Mouse (Mus musculus): ENCODE data around the gene Mroh8. TPM values are rescaled to one million over a fixed set of nuclear protein-coding genes. Genes with fewer than 3 reads are reported as not detected.

Gene Mroh8
- total RNA-seq, 1 experiment: 0.58 TPM

- H3K4me1 ChIP-seq (ENCODE audit: control insufficient read depth in 2 of 2, insufficient read depth in 2 of 2, low read length in 2 of 2, poor library complexity in 1 of 2): 0 out of 4 replicates have a peak, but pooled peaks cover 0 to under 1% of the 10 kb centered on the region in 2 experiments
- in situ Hi-C loops (cut with MboI; ENCODE audit: low sequenced_read_pairs in 2 of 2, unreplicated experiment in 2 of 2): no loop called here
- no peaks in the 10 kb centered on the region for H3K9me3 ChIP-seq (ENCODE audit: control insufficient read depth, insufficient read depth, low read depth, low read length)
- no peak overlapping the region for H3K27ac ChIP-seq (ENCODE audit: insufficient read depth, low read depth, low read length, poor library complexity, severe bottlenecking)
- no peak for DNase-seq (ENCODE audit: low read depth, low spot score)
- TF ChIP-seq CHD2 (IDR thresholded peaks at IDR 0.05; ENCODE audit: low read depth, low read length) (no peak), MAFK (IDR thresholded peaks at IDR 0.05; ENCODE audit: insufficient read depth, low read depth, low read length) (no peak), HCFC1 (IDR thresholded peaks at IDR 0.05; ENCODE audit: borderline replicate concordance, insufficient read depth, low read length) (no peak), ZC3H11A (IDR thresholded peaks at IDR 0.05; ENCODE audit: borderline replicate concordance, low read depth, low read length) (no peak), ZNF384 (IDR thresholded peaks at IDR 0.05; ENCODE audit: low read depth, low read length) (no peak)
- no peak overlapping the region for H3K4me3 ChIP-seq (ENCODE audit: insufficient read depth in 1 of 2, low read depth in 1 of 2, low read length in 2 of 2, poor library complexity in 1 of 2, severe bottlenecking in 1 of 2)
- H3K9ac ChIP-seq (ENCODE audit: insufficient read depth, low read depth, low read length, poor library complexity, severe bottlenecking): no peak overlapping the region
- peaks cover 50% of the 10 kb centered on the region for H3K36me3 ChIP-seq (ENCODE audit: control insufficient read depth, insufficient read depth, low read length, poor library complexity, severe bottlenecking)
These were observed 31.8 kb upstream of the Mroh8 start for GRCm38 (mm10) chr2:157310963-157311637.

GRCm38 (mm10) chr2:157309611-157310010 lies 30.3 kb upstream of the Mroh8 start:
- in situ Hi-C loops (cut with MboI; ENCODE audit: low sequenced_read_pairs in 2 of 2, unreplicated experiment in 2 of 2): no loop called here
- no peak for TF ChIP-seq ZNF384 (IDR thresholded peaks at IDR 0.05; ENCODE audit: low read depth, low read length)
- TF ChIP-seq HCFC1 (IDR thresholded peaks at IDR 0.05; ENCODE audit: borderline replicate concordance, insufficient read depth, low read length): no peak
- no peak for TF ChIP-seq CHD2 (IDR thresholded peaks at IDR 0.05; ENCODE audit: low read depth, low read length)
- no peak for TF ChIP-seq ZC3H11A (IDR thresholded peaks at IDR 0.05; ENCODE audit: borderline replicate concordance, low read depth, low read length)
- TF ChIP-seq MAFK (IDR thresholded peaks at IDR 0.05; ENCODE audit: insufficient read depth, low read depth, low read length): no peak
- H3K9ac ChIP-seq (ENCODE audit: insufficient read depth, low read depth, low read length, poor library complexity, severe bottlenecking): no peak overlapping the region
- no peak overlapping the region for H3K4me3 ChIP-seq (ENCODE audit: insufficient read depth in 1 of 2, low read depth in 1 of 2, low read length in 2 of 2, poor library complexity in 1 of 2, severe bottlenecking in 1 of 2)
- no peaks in the 10 kb centered on the region for H3K4me1 ChIP-seq (ENCODE audit: control insufficient read depth in 2 of 2, insufficient read depth in 2 of 2, low read length in 2 of 2, poor library complexity in 1 of 2)
- H3K36me3 ChIP-seq (ENCODE audit: control insufficient read depth, insufficient read depth, low read length, poor library complexity, severe bottlenecking): peaks cover 38% of the 10 kb centered on the region
- no peak overlapping the region for H3K27ac ChIP-seq (ENCODE audit: insufficient read depth, low read depth, low read length, poor library complexity, severe bottlenecking)
- no peak for DNase-seq (ENCODE audit: low read depth, low spot score)
- H3K9me3 ChIP-seq (ENCODE audit: control insufficient read depth, insufficient read depth, low read depth, low read length): no peaks in the 10 kb centered on the region

GRCm38 (mm10) chr2:157308273-157308917 lies 29.0 kb upstream of the Mroh8 start:
- TF ChIP-seq ZC3H11A (IDR thresholded peaks at IDR 0.05; ENCODE audit: borderline replicate concordance, low read depth, low read length) (no peak), MAFK (IDR thresholded peaks at IDR 0.05; ENCODE audit: insufficient read depth, low read depth, low read length) (no peak), ZNF384 (IDR thresholded peaks at IDR 0.05; ENCODE audit: low read depth, low read length) (no peak), HCFC1 (IDR thresholded peaks at IDR 0.05; ENCODE audit: borderline replicate concordance, insufficient read depth, low read length) (no peak), CHD2 (IDR thresholded peaks at IDR 0.05; ENCODE audit: low read depth, low read length) (no peak)
- Histone ChIP-seq H3K9ac (ENCODE audit: insufficient read depth, low read depth, low read length, poor library complexity, severe bottlenecking) (no peak overlapping the region), H3K4me1 (ENCODE audit: control insufficient read depth in 2 of 2, insufficient read depth in 2 of 2, low read length in 2 of 2, poor library complexity in 1 of 2) (no peaks in the 10 kb centered on the region), H3K9me3 (ENCODE audit: control insufficient read depth, insufficient read depth, low read depth, low read length) (no peaks in the 10 kb centered on the region), H3K4me3 (ENCODE audit: insufficient read depth in 1 of 2, low read depth in 1 of 2, low read length in 2 of 2, poor library complexity in 1 of 2, severe bottlenecking in 1 of 2) (no peak overlapping the region), H3K27ac (ENCODE audit: insufficient read depth, low read depth, low read length, poor library complexity, severe bottlenecking) (no peak overlapping the region), H3K36me3 (ENCODE audit: control insufficient read depth, insufficient read depth, low read length, poor library complexity, severe bottlenecking) (peaks cover 33% of the 10 kb centered on the region)
- in situ Hi-C loops (cut with MboI; ENCODE audit: low sequenced_read_pairs in 2 of 2, unreplicated experiment in 2 of 2): no loop called here
- DNase-seq (ENCODE audit: low read depth, low spot score): no peak

- Histone ChIP-seq H3K36me3 (ENCODE audit: control insufficient read depth, insufficient read depth, low read length, poor library complexity, severe bottlenecking) (peaks cover 27% of the 10 kb centered on the region), H3K4me3 (ENCODE audit: insufficient read depth in 1 of 2, low read depth in 1 of 2, low read length in 2 of 2, poor library complexity in 1 of 2, severe bottlenecking in 1 of 2) (no peak overlapping the region), H3K27ac (ENCODE audit: insufficient read depth, low read depth, low read length, poor library complexity, severe bottlenecking) (no peak overlapping the region), H3K9me3 (ENCODE audit: control insufficient read depth, insufficient read depth, low read depth, low read length) (no peaks in the 10 kb centered on the region), H3K4me1 (ENCODE audit: control insufficient read depth in 2 of 2, insufficient read depth in 2 of 2, low read length in 2 of 2, poor library complexity in 1 of 2) (no peaks in the 10 kb centered on the region), H3K9ac (ENCODE audit: insufficient read depth, low read depth, low read length, poor library complexity, severe bottlenecking) (no peak overlapping the region)
- in situ Hi-C loops (cut with MboI; ENCODE audit: low sequenced_read_pairs in 2 of 2, unreplicated experiment in 2 of 2): no loop called here
- DNase-seq (ENCODE audit: low read depth, low spot score): no peak
- no peak for TF ChIP-seq ZC3H11A (IDR thresholded peaks at IDR 0.05; ENCODE audit: borderline replicate concordance, low read depth, low read length)
These were observed 28.4 kb upstream of the Mroh8 start for GRCm38 (mm10) chr2:157307715-157308265.

Measured in ES-E14 (cell line).